Mouse (Mus musculus) lung, embryonic 15.5 days (tissue): ENCODE results near the gene Usp29. TPM values are rescaled to one million over a fixed set of nuclear protein-coding genes. Genes with fewer than 3 reads are reported as not detected.
"Not testable (repeated sequence)": the region's sequence is repeated elsewhere in the genome, so short reads cannot be mapped to it uniquely, and the experiment has no call there.

Experiments
- ATAC-seq: fragments of 200-750 bp; cut with Nextera tagmentation; 2 replicates; pipeline ENCODE4 v1.8.0; 2017; ENCODE audit warnings: moderate number of reproducible peaks, borderline replicate concordance; ENCODE audit not compliant: low FRiP score, low TSS enrichment; ENCODE audit errors: extremely low read depth
- H3K27ac ChIP-seq: fragments of 300-500 bp; sonication (generic); 2 replicates; pipeline ENCODE4 v1.5.1; 2015; ENCODE audit warnings: moderate library complexity, mild to moderate bottlenecking, inconsistent platforms
- H3K27me3 ChIP-seq: fragments of 300-500 bp; sonication (generic); 2 replicates; pipeline ENCODE4 v1.6.1; 2015; ENCODE audit warnings: inconsistent platforms
- H3K36me3 ChIP-seq: fragments of 300-500 bp; sonication (generic); 2 replicates; pipeline ENCODE4 v1.6.1; 2015; ENCODE audit warnings: inconsistent platforms
- H3K4me1 ChIP-seq: fragments of 300-500 bp; sonication (generic); 2 replicates; pipeline ENCODE4 v1.6.1; 2015; ENCODE audit warnings: inconsistent platforms
- H3K4me2 ChIP-seq: fragments of 300-500 bp; sonication (generic); 2 replicates; pipeline ENCODE4 v1.6.1; 2015; ENCODE audit warnings: inconsistent platforms, mild to moderate bottlenecking, moderate library complexity
- H3K4me3 ChIP-seq: fragments of 300-500 bp; sonication (generic); 2 replicates; pipeline ENCODE4 v1.5.1; 2015; ENCODE audit warnings: mild to moderate bottlenecking, inconsistent platforms
- H3K9ac ChIP-seq: fragments of 300-500 bp; sonication (generic); 2 replicates; pipeline ENCODE4 v1.6.1; 2015; ENCODE audit warnings: inconsistent platforms
- H3K9me3 ChIP-seq: fragments of 300-500 bp; sonication (generic); 2 replicates; pipeline ENCODE4 v1.6.1; 2016; ENCODE audit warnings: inconsistent platforms
- WGBS: fragments of 180-500 bp; shearing (Covaris S2); methylation state at CpG from one replicate; pipeline ENCODE4 v1.1.7; 2015; 5-methylcytosine and 5-hydroxymethylcytosine counted together
- polyA plus RNA-seq: library from polyadenylated mRNA; unstranded; fragments of >200 nt; fragmentation: Nextera tagmentation; extraction: Ambion mirVana; gene quantifications from 2 replicates; pipeline ENCODE4 v1.2.1, GENCODE M21; 2015

Usp29 gene
- polyA plus RNA-seq, 1 experiment from 2014 or later = 4.4 TPM

DNA sequence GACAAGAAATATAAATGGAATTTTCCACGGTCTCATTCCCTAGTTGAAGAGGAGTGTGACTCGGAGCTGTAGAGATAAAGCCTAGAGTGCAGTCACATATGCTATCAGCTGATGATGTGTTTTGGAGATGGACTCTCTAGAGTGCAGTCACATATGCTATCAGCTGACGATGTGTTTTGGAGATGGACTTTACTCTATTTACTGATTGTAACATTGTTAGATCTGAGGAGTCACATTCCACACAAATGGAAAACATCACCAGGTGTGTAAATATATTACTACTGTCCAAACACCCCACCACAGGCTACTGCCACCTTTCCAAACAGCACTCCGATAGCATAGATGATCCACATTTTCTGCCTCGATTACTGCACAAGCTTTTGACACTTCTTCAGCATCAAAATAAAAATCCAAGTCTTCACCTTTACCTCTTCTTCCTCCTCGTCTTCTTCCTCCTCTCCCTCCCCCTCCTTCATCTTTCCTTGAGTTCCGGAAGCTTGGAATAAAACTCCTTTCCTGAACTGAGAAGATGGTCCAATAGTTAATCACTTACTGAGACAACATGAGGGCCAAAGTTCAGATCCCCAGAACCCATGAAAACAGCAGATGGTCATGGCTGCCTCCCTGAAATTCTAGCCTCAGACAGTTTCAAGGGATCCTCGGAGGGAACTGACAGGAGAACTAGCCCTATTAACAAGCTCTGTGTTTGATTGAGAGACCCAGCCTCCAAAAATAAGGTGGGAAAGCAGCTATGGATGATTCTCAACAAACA lies 153.2 kb downstream of the Usp29 start:
- no peaks in the 10 kb centered on the region for H3K27me3 ChIP-seq
- H3K9me3 ChIP-seq = no peaks in the 10 kb centered on the region
- H3K4me1 ChIP-seq = no peaks in the 10 kb centered on the region; the same call in 1 of the 2 replicates
- no peak overlapping the region for H3K9ac ChIP-seq
- no peak for ATAC-seq
- no peak overlapping the region for H3K4me3 ChIP-seq
- no peak overlapping the region for H3K4me2 ChIP-seq
- no peaks in the 10 kb centered on the region for H3K36me3 ChIP-seq
- no peak overlapping the region for H3K27ac ChIP-seq
- WGBS = 57% methylated on average over 8 of the region's 8 CpGs

DNA sequence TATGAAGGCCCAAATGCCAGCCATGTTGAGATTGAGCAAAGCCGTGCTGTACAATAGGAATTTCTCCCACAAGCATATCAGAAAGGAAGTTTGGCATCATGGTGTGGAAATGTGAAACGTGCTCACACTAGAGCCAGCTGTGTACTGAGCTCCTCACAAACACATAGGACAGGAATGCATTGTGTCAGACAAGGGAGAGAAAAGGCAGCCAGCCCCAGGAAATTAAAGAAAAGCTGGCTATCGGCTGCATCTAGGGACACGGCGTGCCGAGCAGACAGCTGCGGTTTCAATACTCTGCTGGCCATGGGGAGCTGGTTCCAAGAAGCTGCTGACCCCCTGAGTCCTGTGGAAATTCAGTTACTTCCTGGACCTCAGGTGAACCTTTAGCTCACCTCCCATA lies 155.0 kb downstream of the Usp29 start:
- no peak overlapping the region for H3K27ac ChIP-seq
- no peaks in the 10 kb centered on the region for H3K9me3 ChIP-seq
- H3K4me2 ChIP-seq = no peak overlapping the region
- H3K36me3 ChIP-seq = no peaks in the 10 kb centered on the region
- no peak overlapping the region for H3K4me3 ChIP-seq
- H3K9ac ChIP-seq = no peak overlapping the region
- H3K4me1 ChIP-seq = no peaks in the 10 kb centered on the region; the same call in 1 of the 2 replicates
- ATAC-seq = peak; percentile 63; the same call in 1 of the 2 replicates
- whole genome bisulfite sequencing = 71% methylated on average over 7 of the region's 7 CpGs
- H3K27me3 ChIP-seq = no peaks in the 10 kb centered on the region

DNA sequence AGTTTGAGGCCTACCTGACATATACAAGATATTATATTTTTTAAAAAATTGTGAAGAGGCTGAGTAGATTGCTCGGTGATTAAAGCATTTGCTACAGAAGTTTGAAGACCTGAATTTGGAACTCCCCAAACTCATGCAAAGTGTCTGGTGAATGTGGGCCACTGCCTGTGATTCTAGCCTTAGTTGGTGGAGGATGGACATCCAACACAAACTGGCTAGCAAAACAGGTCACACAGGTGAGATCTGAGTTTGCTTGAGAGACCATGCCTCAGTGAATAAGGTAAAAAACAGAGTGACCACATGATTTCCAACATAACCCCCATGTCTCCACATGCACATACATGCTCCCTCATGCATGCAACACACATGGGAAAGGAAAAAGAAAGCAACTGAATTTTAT lies 156.5 kb downstream of the Usp29 start:
- no peaks in the 10 kb centered on the region for H3K27me3 ChIP-seq
- no peaks in the 10 kb centered on the region for H3K36me3 ChIP-seq
- H3K4me1 ChIP-seq = no peaks in the 10 kb centered on the region; the same call in 1 of the 2 replicates
- no peak overlapping the region for H3K4me3 ChIP-seq
- WGBS = 95% methylated on average over 1 of the region's 1 CpGs
- H3K27ac ChIP-seq = no peak overlapping the region
- no peak overlapping the region for H3K4me2 ChIP-seq
- no peak for ATAC-seq
- H3K9me3 ChIP-seq = no peaks in the 10 kb centered on the region
- no peak overlapping the region for H3K9ac ChIP-seq

DNA sequence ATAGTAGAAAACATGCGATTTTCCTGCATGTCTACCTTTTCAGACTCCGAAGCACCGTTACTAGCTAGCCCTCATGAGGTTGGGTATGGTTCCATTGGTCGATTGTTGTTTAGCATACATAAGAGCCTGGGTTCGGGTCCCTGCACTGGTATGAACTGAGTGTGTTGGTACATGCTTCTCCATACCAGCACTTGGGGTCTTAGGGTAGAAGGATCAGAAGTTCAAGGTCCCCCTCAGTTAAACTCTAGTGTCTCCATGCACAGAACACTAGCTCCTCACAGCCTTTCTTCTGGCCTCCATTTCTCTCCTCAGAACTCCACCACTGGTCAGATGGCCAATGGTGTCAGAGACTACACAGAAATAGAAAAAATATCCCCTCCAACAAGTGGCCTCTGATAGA lies 159.5 kb downstream of the Usp29 start:
- no peaks in the 10 kb centered on the region; the same call in 1 of the 2 replicates for H3K4me1 ChIP-seq
- H3K4me3 ChIP-seq = no peak overlapping the region
- H3K36me3 ChIP-seq = no peaks in the 10 kb centered on the region
- H3K9ac ChIP-seq = no peak overlapping the region
- no peaks in the 10 kb centered on the region for H3K27me3 ChIP-seq
- no peak overlapping the region for H3K27ac ChIP-seq
- H3K4me2 ChIP-seq = no peak overlapping the region
- 94% methylated on average over 5 of the region's 5 CpGs for WGBS
- no peaks in the 10 kb centered on the region for H3K9me3 ChIP-seq
- ATAC-seq = no peak

- ATAC-seq = peak; percentile 49; the same call in 1 of the 2 replicates
- Histone ChIP-seq H3K4me3 (no peak overlapping the region), H3K36me3 (no peaks in the 10 kb centered on the region), H3K9ac (no peak overlapping the region), H3K4me1 (no peaks in the 10 kb centered on the region), H3K4me2 (no peak overlapping the region), H3K27me3 (no peaks in the 10 kb centered on the region), H3K27ac (no peak overlapping the region), H3K9me3 (no peaks in the 10 kb centered on the region)
- 46% methylated on average over 3 of the region's 3 CpGs for WGBS
Measured at GRCm38 (mm10) chr7:6891206-6891605, 160.8 kb downstream of the Usp29 start.

GRCm38 (mm10) chr7:6897021-6897420 lies 166.6 kb downstream of the Usp29 start:
- H3K36me3 ChIP-seq, H3K4me3 ChIP-seq, H3K27me3 ChIP-seq, H3K4me2 ChIP-seq, H3K9ac ChIP-seq, H3K4me1 ChIP-seq, H3K27ac ChIP-seq, ATAC-seq, H3K9me3 ChIP-seq: not testable (repeated sequence)
- WGBS = 17% methylated on average over 4 of the region's 4 CpGs

- H3K4me1 ChIP-seq = peaks cover 3% of the 10 kb centered on the region
- H3K36me3 ChIP-seq = no peaks in the 10 kb centered on the region
- no peaks in the 10 kb centered on the region for H3K27me3 ChIP-seq
- 89% methylated on average over 7 of the region's 7 CpGs for WGBS
- no peak overlapping the region for H3K4me2 ChIP-seq
- no peak for ATAC-seq
- H3K27ac ChIP-seq = no peak overlapping the region
- no peak overlapping the region for H3K4me3 ChIP-seq
- H3K9me3 ChIP-seq = no peaks in the 10 kb centered on the region
- no peak overlapping the region for H3K9ac ChIP-seq
Measured at GRCm38 (mm10) chr7:6900672-6901071, 170.3 kb downstream of the Usp29 start.

- no peaks in the 10 kb centered on the region for H3K36me3 ChIP-seq
- no peaks in the 10 kb centered on the region for H3K9me3 ChIP-seq
- H3K4me2 ChIP-seq = no peak overlapping the region
- H3K4me3 ChIP-seq = no peak overlapping the region
- ATAC-seq = peak; percentile 54
- no peaks in the 10 kb centered on the region for H3K27me3 ChIP-seq
- WGBS = 56% methylated on average over 8 of the region's 8 CpGs
- H3K27ac ChIP-seq = 0 out of 2 replicates have a peak overlapping the region, but pooled peaks have one; percentile 13
- peaks cover 3% of the 10 kb centered on the region for H3K4me1 ChIP-seq
- no peak overlapping the region for H3K9ac ChIP-seq
Measured at GRCm38 (mm10) chr7:6903489-6903888, 173.1 kb downstream of the Usp29 start.

DNA sequence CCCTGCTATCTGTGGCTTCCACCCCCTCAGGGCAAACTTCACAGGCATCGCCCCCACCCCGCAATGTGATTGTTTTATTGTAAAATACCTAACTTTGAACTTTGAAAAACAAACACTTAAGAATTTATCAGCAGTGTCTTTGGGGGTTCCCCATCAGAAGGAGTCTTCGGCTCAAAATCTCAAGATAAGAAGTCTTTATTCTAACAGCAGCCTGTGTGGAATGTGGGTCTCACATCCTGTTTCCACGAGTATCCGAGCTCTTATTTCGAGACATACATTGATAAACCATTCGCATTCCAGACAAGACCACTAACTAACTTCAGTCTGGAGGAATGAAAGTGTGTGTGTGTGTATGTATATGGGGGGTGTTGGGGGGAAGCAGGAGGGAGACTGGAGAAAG lies 180.1 kb downstream of the Usp29 start:
- no peak overlapping the region for H3K4me2 ChIP-seq
- no peak for ATAC-seq
- H3K9me3 ChIP-seq = no peaks in the 10 kb centered on the region
- peaks cover 44% of the 10 kb centered on the region for H3K4me1 ChIP-seq
- no peak overlapping the region for H3K9ac ChIP-seq
- no peak overlapping the region for H3K4me3 ChIP-seq
- H3K27ac ChIP-seq = peak overlapping the region; percentile 72
- 7% methylated on average over 7 of the region's 7 CpGs for WGBS
- no peaks in the 10 kb centered on the region for H3K36me3 ChIP-seq
- no peaks in the 10 kb centered on the region for H3K27me3 ChIP-seq

DNA sequence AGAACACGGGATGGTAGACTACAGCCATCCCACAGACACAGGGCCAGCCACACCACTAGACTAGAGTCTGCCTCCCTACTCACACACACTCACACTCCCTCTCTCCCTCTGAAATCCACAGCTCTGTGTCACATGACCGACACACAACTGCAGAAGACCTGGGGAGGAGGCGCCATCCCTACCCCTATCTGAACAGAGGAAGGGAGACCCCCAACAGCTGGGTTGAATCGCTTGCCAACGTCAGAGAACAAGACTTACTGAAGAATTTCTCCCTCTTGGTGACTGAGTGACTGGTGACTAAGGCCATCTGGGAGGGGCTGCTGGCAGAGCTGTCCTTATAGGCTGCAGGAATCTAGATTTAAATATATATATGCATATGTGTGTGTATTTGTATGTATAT lies 181.4 kb downstream of the Usp29 start:
- H3K27ac ChIP-seq = peak overlapping the region; percentile 72
- peak; percentile 75 for ATAC-seq
- H3K4me1 ChIP-seq = peaks cover 44% of the 10 kb centered on the region
- 21% methylated on average over 5 of the region's 5 CpGs for WGBS
- H3K36me3 ChIP-seq = no peaks in the 10 kb centered on the region
- no peak overlapping the region for H3K4me2 ChIP-seq
- no peak overlapping the region for H3K4me3 ChIP-seq
- no peak overlapping the region for H3K9ac ChIP-seq
- no peaks in the 10 kb centered on the region for H3K9me3 ChIP-seq
- no peaks in the 10 kb centered on the region for H3K27me3 ChIP-seq

DNA sequence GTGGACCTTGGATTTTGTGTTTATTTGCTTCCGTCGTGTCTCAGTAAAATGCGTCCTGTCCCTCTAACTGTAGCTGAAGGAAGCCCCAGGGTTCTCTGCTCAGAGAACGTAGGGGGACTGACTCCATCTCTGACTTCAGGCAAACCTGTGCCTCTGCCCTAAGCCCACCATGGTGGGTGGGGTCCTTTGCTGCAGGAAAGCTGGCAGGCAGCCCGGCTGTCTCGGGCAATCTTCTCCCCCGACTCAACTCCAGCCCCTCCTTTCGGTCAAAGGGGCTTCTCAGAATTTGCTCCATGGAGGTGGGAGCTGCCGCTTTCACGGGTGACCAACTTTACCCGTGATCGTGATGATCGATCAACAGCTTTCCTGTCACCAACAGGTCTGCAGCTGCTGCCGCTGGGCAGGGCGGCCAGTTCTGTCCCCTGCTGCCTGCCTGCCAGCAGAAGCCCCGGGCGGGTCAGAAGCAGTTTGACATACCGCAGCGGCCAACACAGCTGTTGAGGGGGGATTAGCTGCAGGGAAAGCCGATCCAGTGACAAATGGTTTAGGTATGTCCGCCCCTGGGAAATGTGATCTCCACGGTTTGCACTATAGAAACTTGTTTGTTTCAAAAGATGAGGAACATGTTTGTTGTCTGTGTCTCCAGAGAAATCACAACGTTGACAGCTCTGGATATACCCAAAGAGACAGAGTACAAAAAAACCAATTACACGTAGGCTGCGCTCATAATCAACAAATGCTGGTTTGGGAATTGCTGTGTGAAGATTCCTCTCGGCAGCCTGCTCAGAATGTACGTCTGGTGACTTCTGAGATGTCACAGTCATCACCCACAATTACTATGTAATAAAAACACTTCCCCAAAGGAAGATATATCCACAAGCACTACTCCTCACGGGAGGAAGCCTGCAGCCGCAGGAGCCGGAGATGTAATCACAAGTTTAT lies 183.3 kb downstream of the Usp29 start:
- H3K27me3 ChIP-seq = no peaks in the 10 kb centered on the region
- H3K4me2 ChIP-seq = peak overlapping the region; percentile 70
- H3K27ac ChIP-seq = peak overlapping the region; percentile 74
- 6% methylated on average over 30 of the region's 30 CpGs for WGBS
- H3K4me1 ChIP-seq = peaks cover 48% of the 10 kb centered on the region
- peak overlapping the region; percentile 47 for H3K9ac ChIP-seq
- ATAC-seq = 0 out of 2 replicates have a peak, but pooled peaks have one; percentile 20
- H3K36me3 ChIP-seq = no peaks in the 10 kb centered on the region
- H3K9me3 ChIP-seq = no peaks in the 10 kb centered on the region
- H3K4me3 ChIP-seq = peak overlapping the region; percentile 40

DNA sequence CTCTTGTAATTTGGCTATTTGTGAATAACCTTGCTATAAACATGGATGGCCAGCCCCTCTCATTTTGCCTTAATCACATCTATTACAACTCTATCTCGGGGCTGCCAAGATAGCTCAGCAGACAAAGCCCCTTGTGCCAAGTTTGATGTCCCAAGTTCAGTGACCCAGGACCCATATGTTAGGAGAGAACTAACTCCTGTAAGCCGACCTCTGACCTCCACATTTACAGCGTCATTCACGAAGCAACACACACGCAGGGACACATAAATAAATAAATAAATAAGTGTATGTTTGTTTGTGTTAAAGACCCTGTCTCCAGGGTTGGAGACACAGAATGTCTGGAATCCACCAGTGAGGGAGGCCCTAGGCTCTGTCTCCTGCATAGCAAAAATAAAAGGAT lies 186.7 kb downstream of the Usp29 start:
- Histone ChIP-seq H3K4me1 (peaks cover 27% of the 10 kb centered on the region), H3K9me3 (no peaks in the 10 kb centered on the region), H3K4me2 (no peak overlapping the region), H3K36me3 (no peaks in the 10 kb centered on the region), H3K4me3 (no peak overlapping the region), H3K9ac (no peak overlapping the region), H3K27ac (no peak overlapping the region), H3K27me3 (no peaks in the 10 kb centered on the region)
- ATAC-seq = no peak
- WGBS = 59% methylated on average over 5 of the region's 5 CpGs
